Mouse (Mus musculus): Measurements from ENCODE around the gene Slc35g1. TPM values are rescaled to one million over a fixed set of nuclear protein-coding genes. Genes with fewer than 3 reads are reported as not detected.

Slc35g1 gene
- polyA plus RNA-seq, 1 experiment = 0.56 TPM

- Histone ChIP-seq H3K9me3 (0 out of 2 replicates have a peak, but pooled peaks cover 4% of the 10 kb centered on the region), H3K4me1 (no peaks in the 10 kb centered on the region), H3K4me3 (replicated peaks) (no peak overlapping the region), H3K36me3 (replicated peaks; ENCODE audit: low read length) (no peaks in the 10 kb centered on the region), H3K27me3 (replicated peaks) (no peaks in the 10 kb centered on the region)
- TF ChIP-seq GATA1 (IDR thresholded peaks at IDR 0.05; ENCODE audit: borderline replicate concordance, low read length) (no peak), FLI1 (IDR thresholded peaks at IDR 0.05; ENCODE audit: low read length) (no peak)
Measured at GRCm38 (mm10) chr19:38445758-38446157, 50.0 kb downstream of the Slc35g1 start.

Other genes with a start within 250 kb of the Slc35g1 start
- gene Fra10ac1, start 171.8 kb upstream of the Slc35g1 start, polyA plus RNA-seq (2012; ENCODE audit: insufficient read depth, low replicate concordance) = 7.1 TPM in 1 of 2 replicates, not detected in the other
- not detected in 2 replicates for gene Lgi1, start 131.4 kb upstream of the Slc35g1 start, polyA plus RNA-seq (2012; ENCODE audit: insufficient read depth, low replicate concordance)
- 0.01 and 0.48 TPM in 2 replicates for gene Plce1, start 85.1 kb downstream of the Slc35g1 start, polyA plus RNA-seq (2012; ENCODE audit: insufficient read depth, low replicate concordance)

Measured in megakaryocyte, embryonic 14.5 days (primary cell).